ENCODE assay signal across 9 mouse cellular contexts in the genomic region with DNA sequence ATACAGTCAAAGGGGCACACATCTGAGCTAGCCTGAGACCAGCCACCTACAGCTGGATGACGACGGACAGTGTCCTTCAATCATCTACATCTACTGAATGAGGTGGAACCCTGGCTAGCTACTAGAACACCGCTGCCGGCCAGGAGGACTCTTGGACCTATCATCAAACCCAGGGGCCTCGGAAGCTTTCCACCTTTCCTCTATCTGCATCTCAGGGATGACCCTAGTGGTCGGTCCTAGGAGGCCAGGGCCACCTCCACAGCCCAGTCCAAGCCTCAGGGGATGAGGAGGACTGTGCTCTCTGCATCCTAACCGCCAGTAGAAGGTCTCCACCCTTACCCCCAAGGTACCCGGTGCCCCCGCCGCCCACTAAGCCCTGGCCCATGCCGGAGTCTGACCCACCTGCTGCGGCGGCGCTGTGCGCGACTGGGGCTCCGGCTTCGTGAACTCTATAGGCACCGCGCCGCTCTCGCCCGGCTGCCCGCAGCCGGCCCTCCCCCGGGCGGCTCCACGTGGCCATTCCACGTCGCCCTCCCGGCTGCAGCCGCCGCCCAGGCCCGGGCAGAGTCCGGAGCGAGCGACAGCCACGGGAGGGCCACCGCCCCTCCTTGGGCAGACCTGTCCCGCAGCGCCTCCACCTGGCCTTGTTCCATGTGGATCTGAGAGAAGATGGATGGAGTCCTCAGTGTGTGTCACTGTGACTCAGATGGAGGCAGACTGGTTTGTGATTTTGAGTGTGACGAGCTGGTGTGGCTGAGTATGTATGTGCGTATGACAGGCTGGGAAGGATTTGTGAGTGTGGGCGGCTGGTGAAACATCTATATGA. TPM values are rescaled to one million over a fixed set of nuclear protein-coding genes. Genes with fewer than 3 reads are reported as not detected.
DNase-seq lines count a peak whose midpoint lies in the region; ATAC-seq lines count a peak whose summit lies in the region.
"Had no signal": no experiment of that assay in that cellular context is flagged by ENCODE, and none has a peak within 500 bp of the region (broad histone marks: within the 10 kb centered on the region; RNA-seq: fewer than 3 reads in every experiment).

A gene (minus strand): TSS at position 636 of the 826 bp plus-strand sequence.

- peak within 1 kb of the TSS; percentile 48 for H3K4me3 ChIP-seq in intestine, embryonic 15.5 days (replicated peaks)

- no peaks in the 10 kb centered on the region for H3K36me3 ChIP-seq in intestine, embryonic 15.5 days

- H3K9me3 ChIP-seq in intestine, embryonic 15.5 days = no peaks in the 10 kb centered on the region

- H3K4me2 ChIP-seq in intestine, embryonic 15.5 days (replicated peaks) = peak within 1 kb of the TSS; percentile 90

- no peak within 1 kb of the TSS for H3K27ac ChIP-seq in intestine, embryonic 15.5 days

- peak within 1 kb of the TSS; percentile 43 for H3K9ac ChIP-seq in intestine, embryonic 15.5 days

- intact Hi-C loops in left cerebral cortex, postnatal 10 days (cut with DNase I) = loop anchor here (5.0 kb wide), 1 partner anchor 107 kb away; a partner anchor contains a TSS

- peak; percentile 77 for ATAC-seq in intestine, embryonic 15.5 days

- H3K27me3 ChIP-seq in intestine, embryonic 15.5 days (replicated peaks) = no peaks in the 10 kb centered on the region

- peaks cover 15% of the 10 kb centered on the region for H3K4me1 ChIP-seq in intestine, embryonic 15.5 days (replicated peaks)

- DNase-seq in adrenal gland, adult (ENCODE audit: inconsistent age in 2 of 2, low spot score in 1 of 2) = peak; percentile 85 to 91
- no peak for DNase-seq in adrenal gland, postnatal 4 days (ENCODE audit: low spot score in 2 of 2)
- peak; percentile 81 for DNase-seq in cerebellum, adult 9-11 months
- DNase-seq in frontal cortex, postnatal 36 days (ENCODE audit: low spot score in 2 of 2) = peak; percentile 75 to 77
- peak; percentile 76 to 82 for DNase-seq in left cerebral cortex, postnatal 10 days (ENCODE audit: extremely low spot score in 1 of 2, low spot score in 2 of 2)
- peak; percentile 72 to 77 for DNase-seq in lung, postnatal 4 days
- DNase-seq in right cerebral cortex, postnatal 4 days = peak; percentile 77

- 6% methylated on average over 44 of the region's 44 CpGs for WGBS in intestine, embryonic 15.5 days

RNA-seq across cellular contexts. Expression of the gene that starts here (rescaled TPM):
- 1 to 10 TPM; 3.5 to 6.0 TPM for total RNA-seq in adrenal gland, postnatal 4 days (2021)
- 36.1 and 42.8 TPM in 2 replicates for polyA plus RNA-seq in intestine, embryonic 15.5 days (2015; fragmentation: Nextera tagmentation; extraction: Ambion mirVana)
- 10 to 100 TPM; 61.1 to 62.5 TPM for total RNA-seq in left cerebral cortex, postnatal 10 days (2021)
- total RNA-seq: hematopoietic stem cell, adult 5-6 weeks had no signal

Comparison
In these comparisons a context has a peak if more than half of its experiments do, and no peak if none do; other contexts are left out.
1. RNA of the gene that starts here (total RNA-seq): 61.1 to 62.5 TPM in left cerebral cortex, postnatal 10 days; 3.5 to 6.0 TPM in adrenal gland, postnatal 4 days; every median in the first group is over 4 times any median in the second.
2. DNase-seq: peak in adrenal gland, adult (2 of 2), cerebellum, adult 9-11 months (single experiment), frontal cortex, postnatal 36 days (2 of 2), left cerebral cortex, postnatal 10 days (2 of 2), lung, postnatal 4 days (2 of 2) and right cerebral cortex, postnatal 4 days (single experiment); none in adrenal gland, postnatal 4 days (0 of 2).